Mouse (Mus musculus) limb, embryonic 14.5 days (tissue): ENCODE measurements at regions not wholly inside any gene's neighbourhood (a gene's known extent, or its start where the extent isn't known, plus 50 kb on each side); places are given as distances from the start of the nearest gene placed in this dataset.

Experiments used
- ATAC-seq: fragments of 200-750 bp; cut with Nextera tagmentation; 2 replicates; pipeline ENCODE4 v1.8.0; 2017; ENCODE audit warnings: low read depth, moderate number of reproducible peaks, moderate TSS enrichment; ENCODE audit not compliant: low FRiP score
- DNase-seq: peaks from one replicate; pipeline ENCODE4 v3.0.0-alpha.2; 2015; ENCODE audit warnings: low spot score
- H3K27ac ChIP-seq: fragments of 300-500 bp; sonication (generic); replicated peaks from 2 replicates; pipeline ENCODE4 v1.5.1; 2014; ENCODE audit warnings: low read depth, mild to moderate bottlenecking, low read length, moderate library complexity, mixed read lengths
- H3K27me3 ChIP-seq: fragments of 300-500 bp; sonication (generic); 2 replicates; pipeline ENCODE4 v1.6.1; 2014; ENCODE audit warnings: low read length, mixed read lengths; ENCODE audit not compliant: control insufficient read depth, insufficient read depth
- H3K36me3 ChIP-seq: fragments of 300-500 bp; sonication (generic); 2 replicates; pipeline ENCODE4 v1.6.1; 2014; ENCODE audit warnings: mild to moderate bottlenecking, low read length, moderate library complexity, mixed read lengths; ENCODE audit not compliant: control insufficient read depth, insufficient read depth
- H3K4me1 ChIP-seq: fragments of 300-500 bp; sonication (generic); 2 replicates; pipeline ENCODE4 v1.6.1; 2014; ENCODE audit warnings: antibody characterized with exemption, low read length, mixed read lengths; ENCODE audit not compliant: control insufficient read depth, insufficient read depth
- H3K4me2 ChIP-seq: fragments of 300-500 bp; sonication (generic); replicated peaks from 2 replicates; pipeline ENCODE4 v1.6.1; 2014; ENCODE audit warnings: low read depth, mild to moderate bottlenecking, low read length, moderate library complexity; ENCODE audit not compliant: severe bottlenecking
- H3K4me3 ChIP-seq: fragments of 300-500 bp; sonication (generic); replicated peaks from 2 replicates; pipeline ENCODE4 v1.5.1; 2014; ENCODE audit warnings: low read length
- H3K9ac ChIP-seq: fragments of 300-500 bp; sonication (generic); 2 replicates; pipeline ENCODE4 v1.6.1; 2014; ENCODE audit warnings: mild to moderate bottlenecking, low read depth, low read length, moderate library complexity; ENCODE audit not compliant: severe bottlenecking
- H3K9me3 ChIP-seq: fragments of 300-500 bp; sonication (generic); 2 replicates; pipeline ENCODE4 v1.6.1; 2016; ENCODE audit warnings: low read length; ENCODE audit not compliant: control insufficient read depth
- POLR2A ChIP-seq: fragments of 200-500 bp; IDR thresholded peaks from 2 replicates; pipeline ENCODE4 v1.8.0; 2012; ENCODE audit warnings: inconsistent platforms, mild to moderate bottlenecking, moderate library complexity, borderline replicate concordance; ENCODE audit not compliant: insufficient read depth, insufficient read length; ENCODE audit errors: extremely low read depth
- WGBS: fragments of 180-500 bp; shearing (Covaris S2); extraction: QIAGEN DNeasy Blood & Tissue Kit; methylation state at CpG from one replicate; pipeline ENCODE4 v1.1.7; 2014; 5-methylcytosine and 5-hydroxymethylcytosine counted together

GRCm38 (mm10) chr3:109270783-109271182 lies 69.7 kb upstream of the Vav3 start:
- no peak for DNase-seq
- no peaks in the 10 kb centered on the region for H3K36me3 ChIP-seq
- 3% methylated on average over 1 of the region's 1 CpGs for WGBS
- H3K9ac ChIP-seq: no peak overlapping the region
- 0 out of 2 replicates have a peak, but pooled peaks cover 3% of the 10 kb centered on the region for H3K4me1 ChIP-seq
- H3K27me3 ChIP-seq: no peaks in the 10 kb centered on the region
- no peak overlapping the region for H3K27ac ChIP-seq
- H3K4me2 ChIP-seq: no peak overlapping the region
- no peak overlapping the region for H3K4me3 ChIP-seq
- H3K9me3 ChIP-seq: no peaks in the 10 kb centered on the region
- no peak for TF ChIP-seq POLR2A
- no peak for ATAC-seq

- no peak for TF ChIP-seq POLR2A
- H3K4me2 ChIP-seq: no peak overlapping the region
- no peak overlapping the region for H3K27ac ChIP-seq
- ATAC-seq: no peak
- H3K27me3 ChIP-seq: no peaks in the 10 kb centered on the region
- no peaks in the 10 kb centered on the region for H3K36me3 ChIP-seq
- WGBS: 61% methylated on average over 5 of the region's 5 CpGs
- H3K9ac ChIP-seq: no peak overlapping the region
- no peaks in the 10 kb centered on the region for H3K9me3 ChIP-seq
- H3K4me3 ChIP-seq: no peak overlapping the region
- 0 out of 2 replicates have a peak, but pooled peaks cover 3% of the 10 kb centered on the region for H3K4me1 ChIP-seq
- peak; percentile 35 for DNase-seq
These were observed 67.2 kb upstream of the Vav3 start for GRCm38 (mm10) chr3:109273074-109273801.

GRCm38 (mm10) chr3:109273802-109274155 lies 66.7 kb upstream of the Vav3 start:
- TF ChIP-seq POLR2A: no peak
- no peak for ATAC-seq
- 94% methylated on average over 4 of the region's 4 CpGs for WGBS
- Histone ChIP-seq H3K4me3 (no peak overlapping the region), H3K4me1 (0 out of 2 replicates have a peak, but pooled peaks cover 3% of the 10 kb centered on the region), H3K4me2 (no peak overlapping the region), H3K27me3 (no peaks in the 10 kb centered on the region), H3K36me3 (no peaks in the 10 kb centered on the region), H3K9me3 (no peaks in the 10 kb centered on the region), H3K9ac (no peak overlapping the region), H3K27ac (no peak overlapping the region)
- DNase-seq: no peak

- Histone ChIP-seq H3K27me3 (no peaks in the 10 kb centered on the region), H3K4me1 (no peaks in the 10 kb centered on the region), H3K36me3 (no peaks in the 10 kb centered on the region), H3K4me3 (no peak overlapping the region), H3K4me2 (no peak overlapping the region), H3K27ac (no peak overlapping the region), H3K9me3 (no peaks in the 10 kb centered on the region), H3K9ac (no peak overlapping the region)
- ATAC-seq (no peak), DNase-seq (no peak)
- 53% methylated on average over 1 of the region's 1 CpGs for WGBS
- no peak for TF ChIP-seq POLR2A
These were observed 61.4 kb upstream of the Vav3 start for GRCm38 (mm10) chr3:109279086-109279485.

GRCm38 (mm10) chr3:109286590-109286989 lies 53.9 kb upstream of the Vav3 start:
- no peak overlapping the region for H3K4me3 ChIP-seq
- ATAC-seq (no peak), DNase-seq (no peak)
- H3K27ac ChIP-seq: no peak overlapping the region
- H3K36me3 ChIP-seq: no peaks in the 10 kb centered on the region
- no peaks in the 10 kb centered on the region for H3K27me3 ChIP-seq
- 57% methylated on average over 1 of the region's 1 CpGs for WGBS
- H3K4me1 ChIP-seq: no peaks in the 10 kb centered on the region
- TF ChIP-seq POLR2A: no peak
- no peak overlapping the region for H3K4me2 ChIP-seq
- H3K9me3 ChIP-seq: no peaks in the 10 kb centered on the region
- H3K9ac ChIP-seq: no peak overlapping the region
